Mouse (Mus musculus) intestine, embryonic 16.5 days (tissue): Measurements from ENCODE around the gene Nat8f2. TPM values are rescaled to one million over a fixed set of nuclear protein-coding genes. Genes with fewer than 3 reads are reported as not detected.

Experiments
- polyA plus RNA-seq: library from polyadenylated mRNA; unstranded; fragments of >200 nt; fragmentation: Nextera tagmentation; extraction: Ambion mirVana; gene quantifications from 2 replicates; pipeline ENCODE4 v1.2.1, GENCODE M21; 2015

The Nat8f2 gene
- polyA plus RNA-seq, 1 experiment from 2014 or later: not detected

Other genes starting within 250 kb of the Nat8f2 start
- 0.21 TPM in 1 of 2 replicates, not detected in the other for gene Nat8f7, start 156.0 kb downstream of the Nat8f2 start, polyA plus RNA-seq
- 0.09 TPM in 1 of 2 replicates, not detected in the other for gene Nat8f3, start 103.4 kb downstream of the Nat8f2 start, polyA plus RNA-seq
- not detected in 2 replicates for gene Nat8f6, start 48.2 kb downstream of the Nat8f2 start, polyA plus RNA-seq
- 0.59 and 0.65 TPM in 2 replicates for gene Nat8f5, start 48.2 kb downstream of the Nat8f2 start, polyA plus RNA-seq
- gene Nat8, start 37.1 kb downstream of the Nat8f2 start, polyA plus RNA-seq: 7.3 and 12.6 TPM in 2 replicates
- gene Nat8f4, start 35.7 kb upstream of the Nat8f2 start, polyA plus RNA-seq: 6.3 and 6.4 TPM in 2 replicates
- 48.4 and 53.3 TPM in 2 replicates for gene Tprkb, start 42.7 kb upstream of the Nat8f2 start, polyA plus RNA-seq
- gene Nat8f1, start 46.5 kb upstream of the Nat8f2 start, polyA plus RNA-seq: 12.0 and 14.0 TPM in 2 replicates
- 34.2 and 41.1 TPM in 2 replicates for gene Dusp11, start 92.5 kb upstream of the Nat8f2 start, polyA plus RNA-seq
- not detected in 2 replicates for gene Figla, start 147.0 kb upstream of the Nat8f2 start, polyA plus RNA-seq
- gene Add2, start 159.5 kb upstream of the Nat8f2 start, polyA plus RNA-seq: 5.5 and 8.0 TPM in 2 replicates